Mouse (Mus musculus) lung, embryonic 16.5 days (tissue): Measurements from ENCODE around the gene Pkp3. TPM values are rescaled to one million over a fixed set of nuclear protein-coding genes. Genes with fewer than 3 reads are reported as not detected.

ENCODE experiments used
- ATAC-seq: fragments of 200-750 bp; cut with Nextera tagmentation; 2 replicates; pipeline ENCODE4 v1.8.0; 2017; ENCODE audit warnings: low read depth, mild to moderate bottlenecking, moderate library complexity
- H3K27ac ChIP-seq: fragments of 300-500 bp; sonication (generic); 2 replicates; pipeline ENCODE4 v1.5.1; 2014; ENCODE audit warnings: mild to moderate bottlenecking, control low read depth, low read length
- H3K27me3 ChIP-seq: fragments of 300-500 bp; sonication (generic); 2 replicates; pipeline ENCODE4 v1.6.1; 2014; ENCODE audit warnings: low read depth, low read length, mixed read lengths; ENCODE audit not compliant: control insufficient read depth, insufficient read depth
- H3K36me3 ChIP-seq: fragments of 300-500 bp; sonication (generic); 2 replicates; pipeline ENCODE4 v1.6.1; 2014; ENCODE audit warnings: low read length; ENCODE audit not compliant: control insufficient read depth, insufficient read depth
- H3K4me1 ChIP-seq: fragments of 300-500 bp; sonication (generic); replicated peaks from 2 replicates; pipeline ENCODE4 v1.6.1; 2014; ENCODE audit warnings: low read length, mixed read lengths; ENCODE audit not compliant: control insufficient read depth, insufficient read depth
- H3K4me2 ChIP-seq: fragments of 300-500 bp; sonication (generic); 2 replicates; pipeline ENCODE4 v1.6.1; 2014; ENCODE audit warnings: low read depth, low read length, control low read depth
- H3K4me3 ChIP-seq: fragments of 300-500 bp; sonication (generic); 2 replicates; pipeline ENCODE4 v1.5.1; 2014; ENCODE audit warnings: mild to moderate bottlenecking, low read length, control low read depth
- H3K9ac ChIP-seq: fragments of 300-500 bp; sonication (generic); 2 replicates; pipeline ENCODE4 v1.6.1; 2014; ENCODE audit warnings: low read length, control low read depth
- H3K9me3 ChIP-seq: fragments of 300-500 bp; sonication (generic); 2 replicates; pipeline ENCODE4 v1.6.1; 2016; ENCODE audit warnings: low read length; ENCODE audit not compliant: control insufficient read depth
- WGBS: fragments of 180-500 bp; shearing (Covaris S2); extraction: QIAGEN DNeasy Blood & Tissue Kit; methylation state at CpG from one replicate; pipeline ENCODE4 v1.1.7; 2014; 5-methylcytosine and 5-hydroxymethylcytosine counted together
- polyA plus RNA-seq: library from polyadenylated mRNA; unstranded; fragments of >200 nt; fragmentation: Nextera tagmentation; extraction: Ambion mirVana; gene quantifications from 2 replicates; pipeline ENCODE4 v1.2.1, GENCODE M21; 2015

Pkp3 gene
- polyA plus RNA-seq, 1 experiment from 2014 or later, result 18.5 TPM

- H3K4me2 ChIP-seq, result peak overlapping the region; percentile 37; the same call in 1 of the 2 replicates
- H3K9ac ChIP-seq, result 0 out of 2 replicates have a peak overlapping the region, but pooled peaks have one; percentile 20
- H3K4me1 ChIP-seq, result peaks cover 8% of the 10 kb centered on the region
- no peaks in the 10 kb centered on the region for H3K36me3 ChIP-seq
- H3K9me3 ChIP-seq, result no peaks in the 10 kb centered on the region
- peak; percentile 96 for ATAC-seq
- peak overlapping the region; percentile 96 for H3K27ac ChIP-seq
- 4% methylated on average over 5 of the region's 5 CpGs for WGBS
- no peaks in the 10 kb centered on the region for H3K27me3 ChIP-seq
- H3K4me3 ChIP-seq, result no peak overlapping the region
Observed at GRCm38 (mm10) chr7:141041661-141042060, 36.4 kb upstream of the Pkp3 start.

DNA sequence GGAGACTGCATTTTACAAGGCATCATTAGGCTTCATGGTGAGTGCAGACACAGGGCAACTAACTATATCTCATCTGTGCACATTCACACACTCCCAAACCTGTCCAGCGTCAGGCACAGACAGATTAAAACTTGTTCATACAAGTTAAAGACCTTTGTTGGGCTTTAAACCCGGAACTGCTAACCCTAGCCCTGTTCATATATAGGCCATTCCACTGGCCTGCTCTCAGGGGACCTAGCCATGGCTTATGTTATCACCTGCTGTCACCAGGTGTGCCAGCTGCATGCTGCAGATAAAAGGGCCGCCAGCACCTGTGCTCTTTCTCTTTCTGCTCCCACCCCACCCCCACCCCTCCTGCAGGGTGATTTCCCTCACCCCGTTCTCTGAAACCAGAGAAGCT is 35.5 kb upstream of the Pkp3 start:
- Histone ChIP-seq H3K9ac (no peak overlapping the region), H3K9me3 (no peaks in the 10 kb centered on the region), H3K36me3 (no peaks in the 10 kb centered on the region), H3K27ac (peak overlapping the region; percentile 57), H3K27me3 (no peaks in the 10 kb centered on the region), H3K4me1 (peaks cover 16% of the 10 kb centered on the region), H3K4me2 (no peak overlapping the region), H3K4me3 (no peak overlapping the region)
- 44% methylated on average over 4 of the region's 4 CpGs for WGBS
- no peak for ATAC-seq

DNA sequence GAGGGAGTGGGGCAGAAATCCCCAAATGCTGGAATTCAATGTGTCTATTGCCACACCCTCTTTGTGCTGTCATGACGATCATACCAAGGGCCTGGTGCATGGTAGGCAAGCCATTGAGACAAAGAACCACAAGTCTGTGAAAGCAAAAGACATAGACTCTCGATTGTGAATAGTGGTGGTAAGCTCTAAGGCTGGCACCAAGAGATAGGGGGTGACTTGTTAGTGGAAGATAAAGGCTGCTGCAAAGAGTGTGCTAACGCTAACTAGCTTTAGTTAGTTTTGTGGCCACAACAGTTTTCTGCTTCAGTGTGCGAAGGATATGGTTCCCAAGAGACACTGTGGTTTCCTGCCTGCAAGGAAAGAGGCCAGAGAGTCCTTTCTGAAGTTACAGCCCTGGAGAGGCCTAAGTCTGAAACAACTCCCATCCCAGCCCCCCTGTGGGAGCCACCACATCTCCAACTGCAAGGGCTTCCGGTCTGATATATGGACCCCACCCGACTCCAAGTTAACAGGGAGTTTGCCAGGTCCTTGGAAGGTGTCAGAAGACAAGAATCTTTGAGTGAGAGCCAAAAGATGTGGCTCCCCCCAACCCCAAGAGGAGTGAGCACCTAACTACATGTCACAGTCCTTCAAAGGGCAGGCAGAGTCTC is 31.0 kb upstream of the Pkp3 start:
- Histone ChIP-seq H3K27me3 (no peaks in the 10 kb centered on the region), H3K9me3 (no peaks in the 10 kb centered on the region), H3K4me3 (peak overlapping the region; percentile 10; the same call in 1 of the 2 replicates), H3K4me2 (peak overlapping the region; percentile 71), H3K36me3 (no peaks in the 10 kb centered on the region), H3K27ac (peak overlapping the region; percentile 95), H3K4me1 (peaks cover 12% of the 10 kb centered on the region), H3K9ac (peak overlapping the region; percentile 50; the same call in 1 of the 2 replicates)
- ATAC-seq, result no peak
- 61% methylated on average over 6 of the region's 6 CpGs for WGBS

DNA sequence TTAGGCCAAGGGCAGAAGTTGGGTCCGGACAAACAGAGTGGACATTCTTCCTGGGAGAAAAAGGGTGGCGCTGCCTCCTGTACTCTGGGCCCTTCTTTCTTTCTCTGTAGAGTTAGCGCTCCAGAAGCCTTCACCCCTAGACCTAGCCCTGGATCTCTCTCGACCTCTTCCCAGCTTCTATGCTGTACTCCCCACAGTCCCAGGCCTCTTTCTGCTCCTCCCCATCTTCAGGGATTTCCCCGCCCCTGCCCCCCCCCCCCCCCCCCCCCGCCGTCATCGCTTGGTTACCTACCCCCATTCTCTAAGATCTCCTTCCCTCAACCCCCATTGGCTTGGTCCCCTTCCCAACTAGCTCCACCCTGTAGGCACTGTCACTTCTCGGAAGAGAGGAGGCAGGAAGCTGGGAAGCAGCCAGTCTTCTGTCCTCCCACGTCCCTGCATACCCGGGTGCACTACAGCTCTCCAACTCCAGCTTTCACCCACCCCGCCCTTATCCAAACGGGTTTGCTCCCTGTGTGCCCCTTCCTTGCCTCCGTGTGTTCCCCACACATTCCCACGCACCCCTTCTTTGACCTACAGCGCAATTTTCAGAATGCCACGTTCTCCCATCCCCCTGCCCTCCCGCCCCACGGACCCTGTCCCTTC is 30.3 kb upstream of the Pkp3 start:
- Histone ChIP-seq H3K9ac (peak overlapping the region; percentile 53), H3K27me3 (no peaks in the 10 kb centered on the region), H3K36me3 (no peaks in the 10 kb centered on the region), H3K4me1 (peaks cover 12% of the 10 kb centered on the region), H3K4me3 (peak overlapping the region; percentile 35), H3K27ac (peak overlapping the region; percentile 95), H3K9me3 (no peaks in the 10 kb centered on the region), H3K4me2 (peak overlapping the region; percentile 71)
- WGBS, result 6% methylated on average over 15 of the region's 19 CpGs
- ATAC-seq, result peak; percentile 96

GRCm38 (mm10) chr7:141048226-141049218 is 29.5 kb upstream of the Pkp3 start:
- Histone ChIP-seq H3K4me1 (peaks cover 12% of the 10 kb centered on the region), H3K9ac (peak overlapping the region; percentile 53), H3K27ac (peak overlapping the region; percentile 94), H3K27me3 (no peaks in the 10 kb centered on the region), H3K4me3 (peak overlapping the region; percentile 35), H3K36me3 (no peaks in the 10 kb centered on the region), H3K9me3 (no peaks in the 10 kb centered on the region), H3K4me2 (peak overlapping the region; percentile 71)
- WGBS, result 10% methylated on average over 21 of the region's 21 CpGs
- peak; percentile 92 for ATAC-seq

DNA sequence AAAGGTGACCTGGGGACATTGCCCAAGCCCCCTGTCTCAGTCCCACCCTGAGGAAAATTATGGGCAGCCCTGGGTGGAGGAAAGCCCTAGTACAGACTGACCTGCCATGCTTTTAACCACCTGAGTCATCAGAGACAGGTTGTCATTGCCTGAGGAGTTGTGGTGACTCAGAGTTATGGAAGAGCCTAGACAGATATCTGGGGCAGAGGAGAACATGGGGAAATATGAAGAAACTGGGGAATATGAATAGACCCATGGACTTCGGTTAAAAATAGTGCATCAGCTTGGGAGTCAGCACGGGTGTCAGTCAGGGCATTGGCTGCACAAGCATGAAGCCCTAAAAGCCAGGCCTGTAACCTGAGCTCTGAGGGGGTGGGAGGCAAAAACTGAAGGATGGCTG is 28.7 kb upstream of the Pkp3 start:
- WGBS, result 76% methylated on average over 2 of the region's 2 CpGs
- ATAC-seq, result no peak

GRCm38 (mm10) chr7:141051060-141051685 is 26.8 kb upstream of the Pkp3 start:
- Histone ChIP-seq H3K9me3 (no peaks in the 10 kb centered on the region), H3K4me2 (no peak overlapping the region), H3K9ac (no peak overlapping the region), H3K4me3 (no peak overlapping the region), H3K4me1 (peaks cover 12% of the 10 kb centered on the region), H3K27ac (no peak overlapping the region), H3K27me3 (no peaks in the 10 kb centered on the region), H3K36me3 (no peaks in the 10 kb centered on the region)
- no peak for ATAC-seq
- whole genome bisulfite sequencing, result 61% methylated on average over 17 of the region's 17 CpGs

More for the DNA sequence above, 28.7 kb upstream of the Pkp3 start:
- no peaks in the 10 kb centered on the region for H3K36me3 ChIP-seq
- no peaks in the 10 kb centered on the region for H3K27me3 ChIP-seq
- no peak overlapping the region for H3K27ac ChIP-seq
- H3K4me1 ChIP-seq, result peaks cover 12% of the 10 kb centered on the region
- no peak overlapping the region for H3K9ac ChIP-seq
- H3K4me3 ChIP-seq, result no peak overlapping the region
- no peak overlapping the region for H3K4me2 ChIP-seq
- no peaks in the 10 kb centered on the region for H3K9me3 ChIP-seq

- 84% methylated on average over 4 of the region's 4 CpGs for WGBS
- H3K4me2 ChIP-seq, result no peak overlapping the region
- H3K9ac ChIP-seq, result no peak overlapping the region
- no peaks in the 10 kb centered on the region for H3K36me3 ChIP-seq
- ATAC-seq, result no peak
- peaks cover 9% of the 10 kb centered on the region for H3K4me1 ChIP-seq
- H3K4me3 ChIP-seq, result no peak overlapping the region
- no peak overlapping the region for H3K27ac ChIP-seq
- H3K27me3 ChIP-seq, result no peaks in the 10 kb centered on the region
- no peaks in the 10 kb centered on the region for H3K9me3 ChIP-seq
Observed at GRCm38 (mm10) chr7:141052016-141052415, 26.0 kb upstream of the Pkp3 start.
